Mouse (Mus musculus) telencephalon, adult 2 months (tissue): ENCODE data around the gene Pakap.

Experiments
- DNase-seq: peaks from one replicate; pipeline ENCODE4 v3.0.0-alpha.2; 2011; ENCODE audit warnings: low read depth, low spot score

Pakap gene

DNA sequence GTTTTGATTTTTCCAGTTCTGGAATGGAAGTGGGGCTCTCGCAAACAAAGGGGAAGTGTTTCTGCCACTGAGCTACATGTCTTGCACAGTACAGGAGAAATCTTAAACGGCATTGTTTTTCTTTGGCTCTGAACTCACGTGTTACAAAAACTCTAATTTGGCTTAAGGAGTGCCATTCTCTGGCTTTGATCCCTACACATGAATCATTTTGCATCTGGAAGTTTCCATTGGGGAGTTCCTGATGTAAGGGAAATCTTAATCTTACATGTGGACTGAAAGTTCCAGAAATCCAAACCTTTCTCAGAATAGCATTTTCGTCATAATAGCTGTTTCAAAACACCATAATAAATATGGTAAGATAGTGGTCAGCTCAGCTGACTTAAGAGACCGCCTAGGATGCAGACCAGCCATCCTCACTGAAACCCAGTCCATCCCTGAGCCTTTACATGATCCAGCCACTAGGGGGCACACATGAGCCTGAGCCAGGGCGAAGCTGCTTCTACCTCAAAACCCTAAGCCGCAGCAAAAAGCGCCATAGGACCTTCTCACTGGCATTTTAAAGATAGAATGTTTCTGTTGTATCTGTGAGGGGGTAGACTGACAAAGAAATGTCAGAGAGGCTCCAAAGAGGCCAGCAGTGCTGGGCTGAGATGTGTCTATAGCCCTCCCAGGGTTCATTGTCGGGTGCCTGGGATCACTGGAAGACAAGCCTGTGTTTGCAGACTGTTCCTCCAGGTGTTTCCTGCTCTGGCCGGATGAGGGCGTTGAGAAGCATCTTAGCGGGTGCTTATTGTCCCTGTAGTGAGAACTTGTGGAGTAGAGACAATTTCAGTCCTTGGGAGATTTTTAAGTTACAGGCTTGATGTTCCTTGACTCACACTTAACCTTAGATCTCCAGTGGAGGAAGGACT is 105.3 kb downstream of the Pakap start:
- DNase-seq, result no peak

DNA sequence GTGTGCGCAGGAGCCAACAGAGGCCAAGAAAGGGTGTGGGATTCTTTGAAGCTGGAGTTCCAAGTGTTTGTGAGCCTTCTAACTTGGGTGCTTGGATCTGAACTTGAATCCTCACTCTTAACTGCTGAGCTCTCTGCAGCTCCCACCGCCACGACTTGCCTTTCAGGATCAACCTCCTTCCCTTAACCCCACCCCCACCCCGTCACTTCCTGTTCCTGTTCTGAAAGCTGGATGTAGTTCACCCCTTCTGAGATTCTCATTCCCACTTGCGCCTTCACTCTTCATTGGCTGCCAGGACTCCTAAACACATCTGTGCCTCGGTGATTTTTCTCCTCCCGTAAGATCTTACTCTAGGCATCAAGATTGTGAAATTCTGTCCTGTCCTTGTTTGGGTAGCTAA is 106.4 kb downstream of the Pakap start:
- DNase-seq, result no peak

DNA sequence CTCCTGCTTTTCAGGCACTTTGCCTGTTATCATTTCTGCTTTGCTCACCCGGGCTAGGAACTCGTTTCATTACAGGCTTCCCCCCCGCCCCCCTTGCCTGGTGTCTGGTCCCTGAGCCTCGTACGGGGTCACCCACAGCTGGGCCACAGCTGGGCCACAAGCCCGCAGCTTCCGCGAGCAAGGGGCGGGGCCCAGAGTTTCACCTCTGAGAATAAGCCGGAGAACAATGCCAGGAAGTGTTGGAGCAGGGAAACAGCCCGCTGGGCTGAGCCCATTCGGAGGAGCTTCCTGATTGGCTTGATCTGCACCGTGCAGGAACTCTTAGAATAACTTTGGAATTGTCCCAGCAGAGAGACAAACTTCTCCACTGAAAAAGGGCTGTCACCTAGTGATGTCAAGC is 107.4 kb downstream of the Pakap start:
- no peak for DNase-seq

DNA sequence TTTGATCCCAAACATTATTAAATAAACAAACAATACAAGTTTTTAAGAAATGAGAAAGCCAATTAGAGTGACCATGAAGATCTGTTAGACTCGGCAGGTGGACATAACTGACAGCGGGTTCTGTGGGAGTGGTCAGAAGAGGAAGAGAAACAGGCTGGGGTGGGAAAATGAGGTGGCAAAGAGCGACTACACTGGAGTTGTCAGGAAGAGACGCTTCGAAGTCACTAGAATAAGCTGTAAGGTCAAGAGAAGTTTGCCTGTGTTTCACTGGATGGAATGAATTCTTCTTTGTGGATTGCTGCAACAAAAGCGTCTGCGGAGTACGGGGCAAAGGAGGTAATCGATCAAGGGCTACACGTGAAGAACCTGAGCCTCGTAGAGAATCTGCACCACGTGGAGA is 109.9 kb downstream of the Pakap start:
- DNase-seq, result no peak

DNA sequence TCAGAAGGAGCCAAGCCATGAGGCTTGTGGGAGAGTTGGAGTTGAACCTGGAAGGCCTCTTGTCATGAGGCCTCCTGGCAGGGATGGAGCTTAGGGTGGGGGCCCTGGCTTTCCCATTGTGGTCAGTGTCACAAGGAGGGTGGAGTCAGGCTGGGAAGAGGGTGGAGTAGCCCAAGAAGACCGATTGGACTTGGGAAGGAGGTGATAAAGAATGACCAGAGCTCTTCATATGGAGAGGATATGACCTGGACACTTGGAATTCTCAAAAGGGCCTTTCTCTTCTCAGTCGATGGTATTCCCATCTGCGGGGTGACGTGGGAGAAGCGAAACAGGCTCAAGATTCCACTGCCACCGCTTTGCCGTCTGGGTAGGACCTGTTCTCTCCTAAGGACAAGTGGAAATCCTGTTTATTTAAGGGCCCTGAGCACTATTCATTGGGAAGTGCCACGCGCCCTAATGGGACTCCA is 111.0 kb downstream of the Pakap start:
- no peak for DNase-seq

DNA sequence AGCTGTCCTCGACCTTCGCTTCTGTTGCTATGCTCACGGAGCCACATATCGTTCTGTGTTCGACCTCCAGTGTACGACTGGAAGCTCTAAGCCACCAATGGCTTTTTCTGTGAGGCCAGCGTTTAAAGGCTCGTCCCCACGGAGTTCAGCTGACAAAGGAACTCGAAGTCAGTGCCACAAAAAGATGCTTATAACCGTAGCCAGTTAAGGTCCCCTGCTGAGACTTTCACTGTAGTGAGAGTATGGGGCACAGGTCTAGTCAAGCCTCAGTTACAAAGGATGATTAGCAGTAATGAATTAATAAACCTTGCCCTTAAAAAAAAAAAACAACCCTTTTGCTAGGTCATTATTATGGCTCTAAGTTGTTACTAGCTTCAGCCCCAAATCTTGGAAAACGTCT is 112.2 kb downstream of the Pakap start:
- DNase-seq, result no peak

DNA sequence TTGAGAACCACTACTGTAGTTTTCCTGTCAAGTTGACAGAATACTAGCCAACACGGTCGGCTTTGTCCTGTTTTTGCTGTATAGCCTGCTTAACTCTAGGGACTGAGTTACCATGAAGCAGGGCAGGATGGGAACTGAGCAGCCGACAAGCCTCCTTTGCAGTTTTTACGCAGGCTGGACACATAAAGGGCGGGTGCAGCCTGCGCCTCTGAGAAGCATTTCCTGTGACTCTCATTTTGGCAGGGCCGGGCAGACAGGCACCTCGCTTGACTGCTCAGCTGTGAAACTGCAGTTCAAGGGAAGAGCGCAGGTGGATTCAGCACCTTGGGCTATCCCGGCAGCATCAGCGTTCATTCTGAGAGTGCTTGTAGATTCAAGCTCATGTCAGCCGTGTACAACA is 113.5 kb downstream of the Pakap start:
- no peak for DNase-seq

DNA sequence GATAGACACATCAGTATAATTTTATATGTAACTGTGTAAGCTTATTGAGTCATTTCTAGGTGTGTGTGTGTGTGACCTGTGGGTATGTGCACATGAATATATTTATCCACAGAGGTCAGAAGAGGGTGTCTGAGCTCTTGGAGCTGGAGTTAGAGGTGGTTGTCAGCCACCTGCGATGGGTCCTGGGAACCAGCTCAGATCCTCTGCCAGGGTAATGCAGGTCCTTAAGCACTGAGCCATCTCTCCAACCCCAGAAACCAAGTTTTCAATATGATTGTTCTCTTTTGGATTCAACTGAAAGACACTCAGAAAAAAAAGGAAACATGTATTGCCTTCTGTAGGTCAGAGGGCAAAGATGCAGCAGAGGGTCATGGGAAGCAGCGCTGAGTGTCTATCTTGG is 114.4 kb downstream of the Pakap start:
- DNase-seq, result no peak

DNA sequence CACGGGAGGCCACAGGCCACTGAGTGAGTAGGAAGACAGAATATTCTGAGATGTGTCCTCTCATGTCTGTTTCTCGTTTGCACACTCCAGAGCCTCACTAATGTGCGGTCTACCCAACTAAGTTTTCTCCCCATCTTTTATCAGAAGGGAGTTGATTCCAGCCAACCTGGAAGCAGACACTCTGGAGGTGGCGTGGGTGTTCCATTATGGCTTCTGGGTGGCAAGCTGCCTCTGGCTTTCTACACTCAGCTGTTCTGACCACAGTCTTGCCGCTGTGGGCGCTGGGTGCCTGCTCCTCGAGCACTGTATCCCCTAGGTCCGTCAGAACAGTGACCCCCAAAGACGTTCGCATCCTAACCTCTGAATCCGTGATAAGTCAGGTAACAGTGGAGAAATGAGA is 115.0 kb downstream of the Pakap start:
- no peak for DNase-seq

DNA sequence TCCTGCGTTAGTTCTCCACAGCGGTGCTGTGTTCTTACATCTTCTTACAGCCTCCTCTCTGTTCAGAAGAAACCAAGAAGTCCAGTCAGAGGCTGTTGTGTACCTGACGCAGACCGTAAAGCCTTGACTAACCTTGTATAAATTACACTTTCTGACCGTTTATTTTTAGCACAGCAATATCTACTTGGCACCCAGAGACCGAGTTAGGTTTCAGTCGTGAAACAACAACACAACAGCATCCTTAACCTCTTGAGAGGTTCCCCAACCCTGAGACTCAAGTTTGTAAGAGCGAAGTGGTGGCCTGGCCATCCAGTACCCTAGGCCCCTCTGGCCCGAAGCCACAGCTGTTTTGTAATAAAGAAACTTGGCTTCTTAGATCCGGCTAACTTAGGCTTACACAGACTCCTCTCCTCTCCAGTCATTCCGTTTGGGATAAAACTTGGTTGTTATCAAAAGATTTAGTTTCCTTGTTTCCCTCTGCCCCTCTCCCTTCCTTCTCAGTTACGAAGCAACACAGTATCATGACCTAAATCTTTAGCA is 116.8 kb downstream of the Pakap start:
- DNase-seq, result no peak

DNA sequence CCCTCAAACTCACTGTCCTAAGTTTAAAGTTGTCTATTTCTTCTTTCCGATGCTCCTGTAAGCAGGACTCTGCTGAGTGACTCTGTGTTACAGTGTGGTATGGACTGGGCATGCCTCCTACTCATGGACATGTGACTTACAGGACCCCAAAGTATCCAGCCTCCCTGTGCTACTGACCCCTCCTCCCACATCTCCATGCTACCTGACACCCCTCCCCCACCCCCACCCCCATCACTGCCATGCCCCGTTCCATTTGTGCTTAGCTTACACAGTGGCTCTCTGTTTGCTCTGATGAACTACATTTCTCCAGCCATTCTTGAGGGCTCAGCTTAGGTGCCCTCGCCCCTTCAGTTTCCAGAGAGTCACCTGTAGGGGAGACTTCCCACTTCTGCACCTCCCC is 118.8 kb downstream of the Pakap start:
- no peak for DNase-seq

DNA sequence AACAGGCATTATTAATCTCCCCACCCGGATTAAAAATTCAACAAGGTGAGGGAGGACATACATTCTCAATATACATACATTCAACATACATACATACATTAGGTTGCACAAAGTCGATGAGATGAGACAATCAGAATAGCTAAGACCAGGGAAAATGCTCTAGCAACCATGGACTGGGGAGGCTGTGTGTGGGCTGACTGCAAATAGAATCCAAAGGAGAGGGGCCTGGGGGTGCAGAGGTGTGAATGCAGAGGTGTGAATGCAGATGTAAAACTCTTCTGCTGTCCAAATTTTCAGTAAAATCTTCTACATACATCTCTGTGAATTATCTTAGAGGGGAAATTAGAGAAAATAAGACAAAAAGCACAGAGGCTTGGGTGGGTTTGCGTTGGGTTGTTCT is 119.6 kb downstream of the Pakap start:
- DNase-seq, result peak; percentile 71

DNA sequence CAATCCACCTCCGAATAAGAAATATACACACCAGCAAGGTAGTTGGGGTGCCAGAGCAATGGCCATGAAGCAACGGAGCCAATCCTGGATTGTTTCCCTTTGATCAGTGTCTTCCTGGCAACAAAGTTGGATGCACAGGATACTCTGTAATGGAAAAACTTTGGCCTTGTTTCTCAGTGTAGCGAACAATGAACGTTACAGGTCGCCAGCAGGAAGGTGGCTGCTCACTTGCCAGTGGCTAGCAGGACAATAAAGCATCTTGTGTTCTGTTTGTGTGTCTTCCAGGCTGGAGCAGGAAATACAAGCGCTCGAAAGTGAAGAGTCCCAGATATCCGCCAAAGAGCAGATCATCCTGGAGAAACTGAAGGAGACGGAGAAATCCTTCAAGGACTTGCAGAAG is 120.2 kb downstream of the Pakap start:
- DNase-seq, result no peak

DNA sequence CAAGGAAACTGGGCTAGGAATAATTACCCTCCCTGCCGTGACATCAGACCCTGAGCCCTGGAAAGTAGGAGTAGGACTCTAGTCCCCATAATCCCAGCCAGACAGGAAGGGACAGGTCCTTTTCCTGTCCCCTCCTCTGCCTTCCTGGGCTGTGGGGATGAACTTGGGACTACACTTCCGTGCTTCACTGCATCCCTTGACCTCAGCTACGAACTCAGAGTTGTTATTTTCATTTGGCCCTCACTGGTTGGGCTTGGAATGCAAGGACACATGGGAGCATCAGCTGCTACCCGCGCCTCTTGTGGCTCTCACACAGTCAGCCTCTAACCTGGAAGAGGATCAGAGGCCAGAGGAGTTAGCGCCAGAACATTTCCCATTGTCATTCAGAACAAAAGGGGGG is 122.0 kb downstream of the Pakap start:
- DNase-seq, result no peak

DNA sequence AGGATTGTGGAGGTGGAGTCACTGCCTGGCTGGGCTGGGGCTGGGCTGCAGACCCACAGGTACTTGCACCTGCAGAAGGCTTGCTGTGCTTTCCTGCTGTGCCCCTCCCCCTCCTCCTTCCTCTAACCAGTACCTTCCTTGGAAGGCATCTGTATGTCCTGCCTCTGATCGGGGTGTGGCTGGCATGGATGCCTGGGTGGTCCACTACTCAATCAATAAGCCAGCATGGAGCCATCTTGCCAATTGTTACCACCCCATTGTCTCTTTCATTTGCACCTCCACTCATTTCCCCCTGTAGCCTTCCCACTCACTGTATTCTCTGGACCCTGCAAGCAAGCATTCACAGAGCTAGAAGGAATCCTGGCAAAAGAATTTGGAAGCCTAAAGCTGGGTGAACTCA is 122.8 kb downstream of the Pakap start:
- DNase-seq, result no peak

DNA sequence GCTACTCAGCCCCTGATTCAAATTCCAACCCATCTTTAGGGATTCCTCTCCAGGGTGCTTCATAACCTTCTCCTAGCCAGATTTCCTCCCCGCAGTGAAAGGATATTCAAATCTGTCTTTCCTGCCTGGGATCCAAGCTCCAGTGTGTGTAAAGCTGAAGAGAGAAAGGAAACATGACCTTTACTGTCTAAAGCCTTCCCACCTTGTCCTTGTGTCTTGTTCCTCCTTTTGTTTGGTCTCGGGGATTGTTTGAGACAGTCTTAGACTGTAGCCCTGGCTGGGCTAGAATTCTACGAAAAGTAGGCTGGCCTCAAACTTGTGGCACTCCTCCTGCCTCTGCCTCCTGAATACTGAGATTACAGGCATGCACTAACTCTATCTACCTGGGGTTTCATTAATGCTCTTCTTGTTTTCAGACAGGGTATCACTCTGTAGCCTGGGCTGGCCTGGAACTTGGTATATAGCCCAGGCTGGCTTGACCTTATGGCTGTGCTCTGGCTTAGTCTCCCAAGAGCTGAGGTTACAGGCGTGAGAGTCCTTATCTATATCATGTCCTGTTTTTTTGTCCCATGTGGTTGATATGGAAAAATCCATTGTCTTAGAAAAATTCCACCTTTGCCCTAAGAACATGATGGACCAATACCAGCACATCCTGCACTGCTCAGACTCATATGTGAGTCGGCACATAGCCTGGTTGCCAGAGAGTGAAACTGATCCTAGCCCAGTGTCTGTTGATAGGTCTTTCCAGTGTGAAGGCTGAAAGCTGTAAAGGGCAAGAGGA is 126.6 kb downstream of the Pakap start:
- no peak for DNase-seq

DNA sequence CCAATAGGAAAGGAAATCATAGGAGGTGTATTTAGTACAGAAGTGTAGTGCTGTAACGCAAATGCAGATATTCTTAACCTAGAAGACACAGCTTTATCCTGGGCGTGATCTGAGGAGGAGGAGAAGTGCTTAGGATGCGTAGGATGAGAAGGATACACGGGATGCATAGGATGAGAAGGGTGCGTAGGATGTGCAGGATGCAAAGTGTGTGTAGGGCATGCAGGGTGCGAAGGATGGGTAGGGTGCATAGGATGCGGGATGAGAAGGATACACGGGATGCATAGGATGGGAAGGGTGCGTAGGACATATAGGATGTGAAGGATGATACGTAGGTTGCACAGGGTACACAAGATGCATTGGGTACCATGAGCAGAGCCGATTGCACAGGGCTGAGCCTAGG is 129.0 kb downstream of the Pakap start:
- DNase-seq, result no peak

DNA sequence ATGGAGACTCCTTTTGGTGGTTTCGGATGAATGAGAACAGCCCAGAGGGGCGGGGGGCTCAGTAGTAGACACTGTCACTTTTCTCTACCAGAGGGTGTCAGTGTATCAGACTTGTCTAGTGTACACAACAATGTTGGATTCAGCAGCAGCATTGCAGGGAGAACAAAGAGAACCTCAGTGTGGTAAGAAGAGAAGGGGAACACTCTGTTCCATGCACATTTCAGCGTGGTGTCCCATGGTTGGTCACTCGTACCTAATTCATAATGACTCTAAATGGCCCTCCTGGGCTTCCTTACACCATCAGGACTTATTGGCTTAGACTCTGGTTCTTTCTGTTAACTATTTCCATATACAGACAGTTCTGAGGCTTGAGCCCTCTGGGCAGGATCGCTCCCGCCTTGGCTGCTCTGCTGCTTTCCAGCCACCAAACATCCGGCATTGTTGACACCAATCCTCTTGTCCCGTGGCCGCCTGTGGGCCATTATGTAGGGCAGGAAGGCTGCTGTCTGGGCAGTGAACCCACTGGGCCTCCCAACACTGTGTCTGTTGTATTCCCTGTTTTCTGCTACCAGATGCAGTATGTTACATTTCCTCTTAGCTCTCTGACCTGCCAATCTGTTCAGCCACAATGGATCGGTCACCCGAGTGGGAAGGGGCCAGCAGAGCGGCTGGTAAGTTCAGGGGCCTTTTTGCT is 130.1 kb downstream of the Pakap start:
- DNase-seq, result no peak

DNA sequence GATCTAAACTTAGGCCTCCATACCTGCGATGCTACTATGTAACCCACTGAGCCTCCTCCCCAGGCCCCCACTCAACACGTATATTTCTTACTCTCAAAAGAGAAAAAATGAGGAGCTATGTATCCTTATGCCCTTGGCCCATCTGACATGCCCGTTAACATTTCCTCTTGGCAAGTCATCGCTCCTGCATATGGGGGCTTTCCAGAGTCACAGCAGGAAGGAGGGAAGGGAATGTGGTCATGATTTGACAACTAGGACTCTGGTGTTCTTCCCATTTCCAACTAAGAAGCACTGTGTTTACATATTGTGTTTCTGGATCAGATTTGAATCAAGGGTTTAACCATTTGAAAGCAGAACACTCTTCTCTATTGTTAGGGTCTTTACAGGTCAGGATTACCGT is 133.6 kb downstream of the Pakap start:
- DNase-seq, result no peak

DNA sequence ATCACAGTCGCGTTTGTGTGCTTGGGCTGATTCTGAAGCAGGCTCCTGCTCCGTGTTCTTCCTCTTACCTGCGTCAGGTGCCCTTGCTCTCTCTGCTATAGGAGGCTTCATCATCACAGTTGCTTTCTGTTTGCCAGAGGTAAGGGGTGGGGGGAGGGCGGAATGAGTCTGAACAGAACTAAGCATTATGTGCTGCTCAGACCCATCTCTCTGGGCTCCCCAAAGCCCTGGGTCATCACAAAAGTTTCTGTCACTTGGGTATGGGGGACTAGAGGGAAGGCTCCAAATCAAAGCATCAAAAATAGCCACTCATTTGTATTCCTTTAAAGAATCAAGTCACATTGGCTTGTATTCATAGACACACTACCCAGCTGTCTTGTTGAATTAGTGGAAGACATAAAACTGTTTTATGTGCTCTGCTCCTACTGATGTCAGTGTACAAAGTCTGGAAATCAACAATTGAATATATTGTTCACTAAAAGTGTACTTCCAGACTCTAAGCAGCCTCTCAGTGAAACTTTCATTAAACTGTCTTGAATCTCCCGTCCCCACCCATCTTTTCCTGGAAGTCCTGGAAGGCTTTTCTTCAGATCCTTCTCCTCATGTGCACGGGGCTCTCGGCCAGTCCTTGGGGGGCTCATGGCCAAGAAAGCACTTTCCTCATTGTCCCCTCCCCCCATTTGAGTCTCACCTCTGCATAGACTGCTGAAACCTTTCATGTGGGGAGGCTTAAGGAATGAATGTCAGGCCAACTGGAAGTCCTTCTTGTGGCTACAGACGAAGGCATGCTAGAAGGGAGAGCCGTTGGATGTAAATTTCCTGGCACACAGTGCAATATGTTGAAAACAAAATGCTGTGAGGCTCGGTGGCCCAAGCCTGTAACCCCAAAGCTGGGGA is 135.8 kb downstream of the Pakap start:
- DNase-seq, result no peak

DNA sequence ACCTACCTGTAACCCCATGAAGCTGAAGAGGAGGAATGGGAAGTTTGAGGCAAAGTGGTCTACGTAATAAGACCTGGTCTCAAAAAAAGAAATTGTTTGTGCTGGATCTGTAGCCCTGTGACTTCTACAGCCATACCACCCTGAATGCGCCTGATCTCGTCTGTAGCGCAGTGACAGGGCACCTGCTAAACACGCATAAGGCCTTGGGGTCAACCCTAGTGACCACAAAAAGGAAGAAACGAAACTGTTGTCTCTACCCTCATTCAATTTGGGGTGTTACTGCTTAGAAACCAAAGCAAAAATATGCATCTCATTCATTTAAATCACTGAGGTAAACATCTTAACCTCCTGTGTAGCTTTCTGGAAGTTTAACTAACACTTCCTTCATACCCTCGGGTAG is 136.6 kb downstream of the Pakap start:
- no peak for DNase-seq
